Mouse (Mus musculus): ENCODE measurements at regions not wholly inside any gene's neighbourhood (a gene's known extent, or its start where the extent isn't known, plus 50 kb on each side); places are given as distances from the start of the nearest gene placed in this dataset.

DNA sequence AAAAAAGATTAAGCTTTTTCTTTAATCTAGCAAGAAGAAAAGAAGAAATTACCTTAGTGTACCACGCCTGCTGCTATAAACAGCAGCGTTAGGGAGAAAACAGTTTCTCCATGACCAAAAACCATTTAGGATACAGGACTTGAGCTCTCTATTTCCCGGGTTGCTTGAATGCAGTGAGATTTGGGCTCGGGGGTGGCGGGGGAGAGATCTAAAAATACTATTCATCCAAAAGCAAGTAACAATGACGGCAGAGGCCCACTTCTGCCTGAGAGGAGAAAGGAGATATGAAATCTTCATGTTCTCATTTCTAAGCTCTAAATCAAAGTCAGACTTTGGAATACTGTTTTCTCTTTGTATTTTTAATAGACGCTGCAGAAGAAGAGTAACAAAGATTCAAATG lies 120.6 kb upstream of the 4930583I09Rik start:
- no peaks in the 10 kb centered on the region for H3K9me3 ChIP-seq (ENCODE audit: low read length)
- no peaks in the 10 kb centered on the region for H3K27me3 ChIP-seq (ENCODE audit: insufficient read depth, low read length)
- H3K4me3 ChIP-seq (replicated peaks; ENCODE audit: low read length) = no peak overlapping the region
- H3K36me3 ChIP-seq (ENCODE audit: insufficient read depth, low read length) = no peaks in the 10 kb centered on the region
- no peaks in the 10 kb centered on the region for H3K4me1 ChIP-seq (replicated peaks; ENCODE audit: low read depth, low read length)
- TF ChIP-seq CTCF (conservative IDR thresholded peaks at IDR 0.05; ENCODE audit: low read length) = no peak

DNA sequence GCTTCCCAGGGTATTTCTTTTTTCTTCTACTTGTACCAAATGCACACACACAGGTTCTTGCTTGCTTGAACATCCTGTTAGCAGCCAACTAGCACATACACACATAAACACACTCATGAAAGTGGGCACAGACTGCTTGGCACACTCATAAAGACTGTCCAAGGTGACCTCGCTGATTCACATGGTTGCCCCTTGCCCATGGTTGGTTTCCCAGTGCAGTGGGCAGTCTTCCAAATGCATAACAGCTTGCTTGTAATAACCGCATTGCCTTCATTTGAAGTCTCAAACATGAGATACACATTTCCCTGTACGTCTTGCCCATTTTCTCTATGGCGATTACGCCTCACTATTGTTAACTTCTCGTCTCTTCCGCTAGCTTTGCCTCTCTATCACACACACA lies 117.4 kb upstream of the 4930583I09Rik start:
- TF ChIP-seq POU5F1 (IDR thresholded peaks at IDR 0.05; ENCODE audit: borderline replicate concordance, low read length) (no peak), NANOG (IDR thresholded peaks at IDR 0.05; ENCODE audit: borderline replicate concordance, low read length) (no peak), CTCF (conservative IDR thresholded peaks at IDR 0.05; ENCODE audit: low read length) (no peak)
- H3K4me1 ChIP-seq (replicated peaks; ENCODE audit: low read depth, low read length) = peaks cover 7% of the 10 kb centered on the region
- no peak overlapping the region for H3K4me3 ChIP-seq (replicated peaks; ENCODE audit: low read length)
- no peaks in the 10 kb centered on the region for H3K36me3 ChIP-seq (ENCODE audit: insufficient read depth, low read length)
- H3K27me3 ChIP-seq (ENCODE audit: insufficient read depth, low read length) = no peaks in the 10 kb centered on the region
- no peaks in the 10 kb centered on the region for H3K9me3 ChIP-seq (ENCODE audit: low read length)

DNA sequence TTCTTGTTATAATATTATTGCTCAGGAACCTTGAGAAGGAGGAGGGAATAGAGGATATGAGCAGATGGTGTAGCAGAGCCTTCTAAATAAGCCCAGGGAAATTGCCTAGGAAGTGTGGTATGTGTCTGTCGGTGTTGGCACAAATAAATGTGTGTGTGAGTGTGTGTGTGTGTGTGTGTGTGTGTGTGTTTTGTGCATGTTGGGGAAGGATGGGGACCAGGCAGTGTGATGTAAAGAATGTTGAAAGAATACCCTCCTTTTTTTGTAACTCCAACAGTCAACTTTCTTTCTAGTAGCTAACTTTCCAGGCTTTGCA lies 115.7 kb upstream of the 4930583I09Rik start:
- Histone ChIP-seq H3K27me3 (ENCODE audit: insufficient read depth, low read length) (no peaks in the 10 kb centered on the region), H3K4me1 (replicated peaks; ENCODE audit: low read depth, low read length) (peaks cover 7% of the 10 kb centered on the region), H3K9me3 (ENCODE audit: low read length) (no peaks in the 10 kb centered on the region), H3K36me3 (ENCODE audit: insufficient read depth, low read length) (no peaks in the 10 kb centered on the region), H3K4me3 (replicated peaks; ENCODE audit: low read length) (no peak overlapping the region)
- TF ChIP-seq NANOG (IDR thresholded peaks at IDR 0.05; ENCODE audit: borderline replicate concordance, low read length) = no peak
- TF ChIP-seq CTCF (conservative IDR thresholded peaks at IDR 0.05; ENCODE audit: low read length) = no peak
- TF ChIP-seq POU5F1 (IDR thresholded peaks at IDR 0.05; ENCODE audit: borderline replicate concordance, low read length) = no peak

DNA sequence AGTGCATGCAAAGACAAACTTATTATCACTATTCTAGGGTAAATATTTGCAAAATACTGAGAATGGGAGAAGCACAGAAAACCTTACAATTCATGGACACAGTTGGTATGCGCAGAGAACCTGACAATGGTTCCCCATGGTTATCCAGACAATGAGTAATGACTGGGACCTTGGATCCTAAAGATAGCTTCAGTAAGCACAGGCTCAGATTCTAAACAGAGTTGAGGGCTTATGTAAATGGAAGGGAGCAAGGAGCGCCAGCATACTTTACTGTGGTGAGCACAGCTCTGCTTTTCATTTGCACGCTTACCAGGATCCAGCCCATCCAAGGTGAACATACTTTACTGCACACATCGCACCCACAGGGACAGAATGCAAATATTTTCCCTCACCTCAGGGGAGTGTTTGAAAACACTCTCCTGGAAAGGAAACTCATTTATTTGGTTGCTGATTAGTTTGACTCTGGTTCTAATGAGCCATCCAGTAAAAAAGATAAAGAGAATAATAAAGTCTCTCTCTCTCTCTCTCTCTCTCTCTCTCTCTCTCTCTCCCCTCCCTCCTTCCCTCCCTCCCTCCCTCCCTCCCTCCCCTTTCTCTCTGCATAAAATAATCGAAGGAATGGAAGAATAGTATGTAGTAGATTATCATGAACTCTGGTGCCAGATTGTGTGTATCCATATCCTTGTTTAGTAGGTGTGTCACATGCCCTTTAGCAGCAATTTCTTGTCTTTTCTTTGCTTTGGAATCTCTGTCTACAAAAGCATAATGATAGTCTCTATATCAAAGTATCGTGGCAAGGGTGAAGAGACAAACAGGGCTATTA lies 115.1 kb upstream of the 4930583I09Rik start:
- H3K4me1 ChIP-seq (replicated peaks; ENCODE audit: low read depth, low read length) = peaks cover 7% of the 10 kb centered on the region
- no peaks in the 10 kb centered on the region for H3K9me3 ChIP-seq (ENCODE audit: low read length)
- no peaks in the 10 kb centered on the region for H3K36me3 ChIP-seq (ENCODE audit: insufficient read depth, low read length)
- TF ChIP-seq NANOG (IDR thresholded peaks at IDR 0.05; ENCODE audit: borderline replicate concordance, low read length) = peak; percentile 40; the same call in 1 of the 2 replicates
- no peak for TF ChIP-seq CTCF (conservative IDR thresholded peaks at IDR 0.05; ENCODE audit: low read length)
- no peak overlapping the region for H3K4me3 ChIP-seq (replicated peaks; ENCODE audit: low read length)
- H3K27me3 ChIP-seq (ENCODE audit: insufficient read depth, low read length) = no peaks in the 10 kb centered on the region

- H3K4me3 ChIP-seq (replicated peaks; ENCODE audit: low read length) = no peak overlapping the region
- no peaks in the 10 kb centered on the region for H3K9me3 ChIP-seq (ENCODE audit: low read length)
- H3K4me1 ChIP-seq (replicated peaks; ENCODE audit: low read depth, low read length) = no peaks in the 10 kb centered on the region
- no peak for TF ChIP-seq NANOG (IDR thresholded peaks at IDR 0.05; ENCODE audit: borderline replicate concordance, low read length)
- no peak for TF ChIP-seq CTCF (conservative IDR thresholded peaks at IDR 0.05; ENCODE audit: low read length)
- TF ChIP-seq POU5F1 (IDR thresholded peaks at IDR 0.05; ENCODE audit: borderline replicate concordance, low read length) = no peak
- H3K36me3 ChIP-seq (ENCODE audit: insufficient read depth, low read length) = no peaks in the 10 kb centered on the region
- 0 out of 2 replicates have a peak, but pooled peaks cover 2% of the 10 kb centered on the region for H3K27me3 ChIP-seq (ENCODE audit: insufficient read depth, low read length)
Observed at GRCm38 (mm10) chr17:64943213-64943612, 107.3 kb upstream of the 4930583I09Rik start.

DNA sequence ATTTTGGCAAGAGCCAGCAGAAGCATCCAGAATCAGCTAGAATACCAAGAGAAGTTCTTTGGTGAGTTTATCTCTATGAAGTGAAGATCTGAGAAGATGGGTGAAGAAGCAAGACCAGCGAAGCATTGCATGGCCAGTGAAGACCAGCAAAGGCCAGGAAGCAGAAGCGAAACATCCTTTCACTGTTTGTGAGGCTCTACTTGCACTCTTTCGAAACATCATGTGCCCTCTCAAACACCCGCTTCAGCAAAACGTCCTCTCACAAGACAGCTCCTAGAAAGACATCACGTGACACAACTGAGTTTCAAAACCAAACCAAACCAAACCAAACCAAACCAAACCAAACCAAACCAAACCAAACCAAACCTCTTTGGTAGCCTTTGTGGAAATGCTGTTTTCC lies 105.7 kb upstream of the 4930583I09Rik start:
- Histone ChIP-seq H3K4me1 (replicated peaks; ENCODE audit: low read depth, low read length) (no peaks in the 10 kb centered on the region), H3K4me3 (replicated peaks; ENCODE audit: low read length) (no peak overlapping the region), H3K36me3 (ENCODE audit: insufficient read depth, low read length) (no peaks in the 10 kb centered on the region), H3K9me3 (ENCODE audit: low read length) (no peaks in the 10 kb centered on the region), H3K27me3 (ENCODE audit: insufficient read depth, low read length) (0 out of 2 replicates have a peak, but pooled peaks cover 2% of the 10 kb centered on the region)
- no peak for TF ChIP-seq CTCF (conservative IDR thresholded peaks at IDR 0.05; ENCODE audit: low read length)
- no peak for TF ChIP-seq POU5F1 (IDR thresholded peaks at IDR 0.05; ENCODE audit: borderline replicate concordance, low read length)
- no peak for TF ChIP-seq NANOG (IDR thresholded peaks at IDR 0.05; ENCODE audit: borderline replicate concordance, low read length)

- Histone ChIP-seq H3K9me3 (ENCODE audit: low read length) (no peaks in the 10 kb centered on the region), H3K4me1 (replicated peaks; ENCODE audit: low read depth, low read length) (peaks cover 6% of the 10 kb centered on the region; the same call in 1 of the 2 replicates), H3K4me3 (replicated peaks; ENCODE audit: low read length) (no peak overlapping the region), H3K27me3 (ENCODE audit: insufficient read depth, low read length) (no peaks in the 10 kb centered on the region), H3K36me3 (ENCODE audit: insufficient read depth, low read length) (no peaks in the 10 kb centered on the region)
- TF ChIP-seq CTCF (conservative IDR thresholded peaks at IDR 0.05; ENCODE audit: low read length) = no peak
- no peak for TF ChIP-seq NANOG (IDR thresholded peaks at IDR 0.05; ENCODE audit: borderline replicate concordance, low read length)
- TF ChIP-seq POU5F1 (IDR thresholded peaks at IDR 0.05; ENCODE audit: borderline replicate concordance, low read length) = no peak
Observed at GRCm38 (mm10) chr17:64935683-64936082, 99.8 kb upstream of the 4930583I09Rik start.

- no peaks in the 10 kb centered on the region for H3K36me3 ChIP-seq (ENCODE audit: insufficient read depth, low read length)
- no peak for TF ChIP-seq CTCF (conservative IDR thresholded peaks at IDR 0.05; ENCODE audit: low read length)
- no peak for TF ChIP-seq POU5F1 (IDR thresholded peaks at IDR 0.05; ENCODE audit: borderline replicate concordance, low read length)
- no peak for TF ChIP-seq NANOG (IDR thresholded peaks at IDR 0.05; ENCODE audit: borderline replicate concordance, low read length)
Observed at GRCm38 (mm10) chr17:64934411-64934810, 98.5 kb upstream of the 4930583I09Rik start.

More at GRCm38 (mm10) chr17:64934411-64934810, 98.5 kb upstream of the 4930583I09Rik start:
- Histone ChIP-seq H3K9me3 (ENCODE audit: low read length) (no peaks in the 10 kb centered on the region), H3K4me3 (replicated peaks; ENCODE audit: low read length) (no peak overlapping the region), H3K4me1 (replicated peaks; ENCODE audit: low read depth, low read length) (peaks cover 6% of the 10 kb centered on the region; the same call in 1 of the 2 replicates), H3K27me3 (ENCODE audit: insufficient read depth, low read length) (no peaks in the 10 kb centered on the region)
